Mouse (Mus musculus): ENCODE measurements around the gene Klhl42.

Klhl42 gene

DNA sequence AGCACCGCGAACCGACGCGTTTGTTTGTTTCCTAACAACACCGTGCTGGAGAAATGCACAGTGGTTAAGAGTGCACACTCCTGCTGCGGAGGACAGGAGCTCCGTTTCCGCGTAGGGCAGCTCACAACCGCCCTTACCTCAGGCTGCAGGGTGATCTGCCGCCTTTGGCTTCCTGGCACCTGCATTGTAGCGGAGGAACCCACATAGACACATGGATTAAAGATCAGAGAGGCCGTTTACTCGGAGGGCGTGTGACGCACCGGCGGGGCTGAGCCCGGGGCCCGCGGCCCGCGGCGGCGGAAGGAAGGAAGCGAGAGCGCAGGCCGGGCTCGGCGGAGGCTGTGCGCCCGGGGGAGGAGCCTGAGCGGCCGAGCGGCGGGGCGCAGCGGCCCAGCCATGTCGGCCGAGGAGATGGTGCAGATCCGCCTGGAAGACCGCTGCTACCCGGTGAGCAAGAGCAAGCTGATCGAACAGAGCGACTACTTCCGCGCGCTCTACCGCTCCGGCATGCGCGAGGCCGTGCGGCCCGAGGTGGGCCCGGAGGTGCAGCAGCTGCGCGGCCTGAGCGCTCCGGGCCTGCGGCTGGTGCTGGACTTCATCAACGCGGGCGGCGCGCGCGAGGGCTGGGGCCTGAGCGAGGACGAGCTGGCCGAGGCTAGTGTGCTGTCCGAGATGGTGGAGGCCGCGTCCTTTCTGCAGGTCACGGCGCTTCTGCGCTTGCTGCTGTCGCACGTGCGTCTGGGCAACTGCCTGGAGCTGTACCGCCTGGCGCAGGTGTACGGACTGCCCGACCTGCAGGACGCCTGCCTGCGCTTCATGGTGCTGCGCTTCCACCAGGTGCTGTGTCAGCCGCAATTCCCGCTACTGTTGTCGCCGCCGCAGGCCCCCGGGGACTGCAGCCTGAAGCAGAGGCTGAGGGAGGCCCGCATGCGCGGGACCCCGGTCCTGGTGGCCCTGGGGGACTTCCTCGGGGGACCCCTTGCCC is at the start of gene Klhl42:
Gene Klhl42 (plus strand): TSS at position 244 of the 985 bp plus-strand sequence.
- peak; percentile 52 for DNase-seq (ENCODE audit: low spot score)

DNA sequence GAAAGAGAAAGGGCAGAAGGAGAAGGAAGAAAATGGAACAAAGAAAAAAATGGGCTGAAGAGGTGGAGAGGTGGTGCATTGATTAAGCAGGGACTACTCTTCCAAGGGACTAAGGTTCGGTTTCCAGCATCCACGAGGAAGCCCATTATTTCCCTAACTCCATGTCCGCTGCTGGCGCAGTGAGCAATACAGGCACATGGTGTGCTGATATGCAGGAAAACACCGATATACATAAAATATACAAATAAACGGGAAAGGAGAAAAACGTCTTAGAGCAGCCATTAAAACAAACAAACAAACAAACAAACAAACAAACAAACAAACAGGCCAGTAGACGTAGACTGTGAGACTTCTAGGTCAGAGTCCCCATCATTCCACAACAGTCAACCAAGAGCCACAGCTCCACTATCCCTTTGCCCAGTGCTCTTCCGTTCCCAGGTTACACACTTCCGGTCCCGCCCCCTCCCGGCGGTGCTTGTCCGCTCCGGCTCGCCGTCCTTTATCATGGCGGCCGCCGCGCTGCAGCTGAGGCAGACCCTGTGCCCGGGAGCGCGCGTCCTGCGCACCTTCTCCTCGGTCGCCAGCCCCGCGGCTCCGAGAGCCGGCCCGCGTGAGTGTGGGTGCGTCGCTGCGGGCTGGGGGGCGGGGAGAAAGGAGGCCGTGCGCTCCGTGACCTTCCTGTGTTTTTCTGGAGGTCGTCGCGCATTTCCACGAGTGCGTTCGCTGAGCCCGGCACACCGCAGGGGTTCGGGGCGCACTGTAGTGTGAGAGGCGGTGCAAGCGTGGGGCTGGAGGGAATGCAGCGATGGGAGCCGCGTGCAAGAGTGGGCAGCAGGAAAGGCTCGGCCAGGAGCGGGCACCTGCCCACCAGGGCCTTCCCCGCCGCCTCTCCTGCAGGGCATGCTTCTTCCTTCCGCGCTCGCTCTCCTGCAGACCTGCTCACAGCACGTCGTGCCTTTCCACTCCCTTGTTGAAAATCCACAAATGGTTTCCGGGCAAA is 48.6 kb upstream of the Klhl42 start, which contains the start of gene Mrps35:
Gene Mrps35 (plus strand): TSS at position 474 of the 1,000 bp plus-strand sequence.
- DNase-seq (ENCODE audit: low spot score), result peak; percentile 80

- no peak for DNase-seq (ENCODE audit: low spot score)
These were observed 47.5 kb upstream of the Klhl42 start for GRCm38 (mm10) chr6:147043633-147044032.

DNA sequence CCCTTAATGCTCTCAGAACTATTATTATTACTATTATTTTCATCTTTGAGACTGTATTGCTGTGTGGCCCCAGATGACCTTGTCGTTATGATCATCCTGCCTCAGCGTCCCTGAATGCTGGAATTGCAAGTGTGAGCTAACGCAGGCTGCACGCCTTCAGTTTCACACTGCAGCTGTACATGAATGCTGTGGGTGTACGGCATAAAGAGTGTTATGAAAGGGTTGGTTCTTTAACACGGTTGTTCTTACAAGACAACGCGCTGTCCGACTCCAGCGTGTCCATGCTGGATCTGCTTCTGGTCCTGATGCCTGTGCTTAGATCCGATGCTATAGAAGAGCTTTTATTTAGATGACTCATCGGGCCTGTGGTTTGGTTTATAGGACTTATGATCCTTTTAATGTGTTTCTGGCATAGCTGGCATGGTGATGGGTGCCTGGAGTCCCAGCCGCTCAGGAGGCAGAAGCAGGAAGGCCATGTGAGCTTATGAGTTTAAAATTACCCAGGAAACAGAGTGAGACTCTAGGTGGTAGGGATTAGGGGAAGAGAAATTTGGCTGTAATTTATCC is 41.9 kb upstream of the Klhl42 start:
- DNase-seq (ENCODE audit: low spot score), result no peak

DNA sequence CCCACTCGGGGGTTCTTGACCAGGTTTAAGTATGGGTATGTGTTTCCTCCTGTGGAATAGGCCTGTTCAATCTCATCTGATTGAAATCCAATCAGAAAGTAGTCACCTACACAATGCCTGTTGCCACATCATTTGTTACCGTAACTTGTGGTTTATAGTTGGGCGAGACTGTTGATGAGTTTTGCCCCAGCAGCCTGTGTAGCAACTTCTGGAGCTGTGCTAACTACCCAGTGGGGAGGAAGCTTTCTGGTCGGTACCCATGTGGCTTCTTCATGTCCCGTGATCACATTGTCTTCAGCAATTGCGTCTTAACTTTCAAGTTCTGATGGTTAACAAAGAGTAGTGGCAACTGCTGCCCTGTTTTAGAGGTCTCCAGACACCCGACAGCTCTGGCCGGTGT is 39.5 kb upstream of the Klhl42 start:
- no peak for DNase-seq (ENCODE audit: low spot score)

DNA sequence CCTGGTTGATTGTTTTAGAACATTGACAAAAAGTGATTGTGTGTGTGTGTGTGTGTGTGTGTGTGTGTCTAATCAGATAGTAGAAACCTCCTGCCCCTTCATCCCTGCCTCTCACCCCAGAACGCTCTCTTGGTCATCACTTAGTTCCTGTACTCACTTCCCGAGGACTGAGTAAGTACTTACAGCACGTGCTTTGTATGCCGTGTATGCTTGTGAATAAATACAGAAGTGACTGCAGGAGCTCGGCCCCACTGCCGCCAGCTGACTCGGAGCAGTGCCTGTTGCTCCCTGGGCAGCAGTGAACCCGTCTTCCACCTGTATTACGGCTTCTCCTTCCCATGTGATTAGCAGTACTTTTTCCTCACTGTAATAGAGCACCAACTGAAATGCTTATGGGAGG is 38.7 kb upstream of the Klhl42 start:
- DNase-seq (ENCODE audit: low spot score), result no peak

- no peak for DNase-seq (ENCODE audit: low spot score)
These were observed 37.2 kb upstream of the Klhl42 start for GRCm38 (mm10) chr6:147053785-147054646.

GRCm38 (mm10) chr6:147055374-147055977 is 35.7 kb upstream of the Klhl42 start:
- no peak for DNase-seq (ENCODE audit: low spot score)

- DNase-seq (ENCODE audit: low spot score), result no peak
These were observed 31.9 kb upstream of the Klhl42 start for GRCm38 (mm10) chr6:147059326-147059725.

- DNase-seq (ENCODE audit: low spot score), result no peak
These were observed 29.5 kb upstream of the Klhl42 start for GRCm38 (mm10) chr6:147061630-147062029.

DNA sequence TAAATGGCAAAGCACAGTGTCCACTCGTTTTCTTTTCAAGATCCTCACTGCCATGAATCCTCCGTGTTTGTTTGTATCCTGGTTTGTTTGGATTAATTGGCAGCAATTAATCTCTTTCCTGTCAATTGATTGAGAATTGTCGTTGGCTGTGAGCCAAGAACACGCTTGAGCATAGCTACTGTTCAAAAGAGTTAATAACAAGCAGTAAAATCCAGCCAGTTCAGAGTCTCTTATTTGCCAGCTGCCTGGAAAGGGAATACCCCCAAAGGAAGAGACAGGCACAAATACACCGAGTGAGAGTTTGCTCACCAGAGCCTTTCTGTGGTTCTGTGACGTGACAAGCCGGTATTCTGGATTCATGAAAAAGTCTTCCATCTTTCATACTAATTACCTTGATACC is 29.1 kb upstream of the Klhl42 start:
- no peak for DNase-seq (ENCODE audit: low spot score)

- DNase-seq (ENCODE audit: low spot score), result no peak
These were observed 28.5 kb upstream of the Klhl42 start for GRCm38 (mm10) chr6:147062694-147063093.

DNA sequence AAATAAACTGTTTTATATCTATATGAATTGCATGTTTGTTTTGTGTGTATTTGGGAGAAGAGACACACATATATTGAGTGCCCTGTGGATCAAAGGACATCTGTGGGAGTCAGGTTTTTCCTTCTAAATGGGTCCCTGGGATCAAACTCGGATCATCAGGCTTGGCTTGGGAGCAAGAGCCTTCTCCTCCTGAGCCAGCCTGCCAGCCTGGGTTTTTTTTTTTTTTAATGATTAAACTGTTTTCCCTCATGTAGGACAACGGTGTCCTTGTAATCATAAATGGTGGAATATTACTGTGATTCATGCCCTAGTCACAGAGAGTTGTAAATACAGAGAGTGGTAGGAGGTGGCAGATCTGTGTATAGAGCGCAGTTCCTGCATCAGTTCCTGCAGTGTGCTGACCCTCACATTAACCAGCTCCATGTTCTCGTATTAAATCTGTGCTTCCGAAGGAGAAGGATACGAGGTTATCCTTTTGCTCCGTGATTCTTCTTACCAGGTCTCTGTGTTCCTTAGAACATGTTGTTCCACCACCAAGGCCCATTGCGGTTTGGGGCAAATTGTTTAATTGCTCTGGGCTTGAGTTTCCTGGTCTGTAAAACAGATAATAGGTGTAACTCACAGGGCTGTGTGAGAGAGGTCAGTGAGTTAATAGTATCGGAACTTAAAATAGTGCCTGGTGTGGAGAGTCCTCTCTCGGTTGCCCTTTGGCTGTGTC is 26.8 kb upstream of the Klhl42 start:
- no peak for DNase-seq (ENCODE audit: low spot score)

GRCm38 (mm10) chr6:147064944-147065261 is 26.3 kb upstream of the Klhl42 start:
- no peak for DNase-seq (ENCODE audit: low spot score)

GRCm38 (mm10) chr6:147075808-147076387 is 15.3 kb upstream of the Klhl42 start:
- no peak for DNase-seq (ENCODE audit: low spot score)

- no peak for DNase-seq (ENCODE audit: low spot score)
These were observed 14.3 kb upstream of the Klhl42 start for GRCm38 (mm10) chr6:147076878-147077277.

- DNase-seq (ENCODE audit: low spot score), result no peak
These were observed 11.3 kb upstream of the Klhl42 start for GRCm38 (mm10) chr6:147079919-147080318.

GRCm38 (mm10) chr6:147085398-147086040 is 5.7 kb upstream of the Klhl42 start:
- DNase-seq (ENCODE audit: low spot score), result no peak

GRCm38 (mm10) chr6:147086594-147087225 is 4.5 kb upstream of the Klhl42 start, which contains the start of gene Mansc4:
TSS of gene Mansc4 (minus strand) at chr6:147087032.
- DNase-seq (ENCODE audit: low spot score), result no peak
